Mouse (Mus musculus) v-Abl transformed pro-B cells (cell line): ENCODE measurements around the gene Prrc2a.

Experiments used
- in situ Hi-C, 2 experiments: fragments of 400-800 bp; cut with MboI; formaldehyde crosslinking; loops; one replicate each; pipeline ENCODE4 v1.15.1; 2025; ENCODE audit not compliant: unreplicated experiment in 2 of 2

The Prrc2a gene

GRCm38 (mm10) chr17:35191723-35192122 is 27.0 kb upstream of the Prrc2a start:
- in situ Hi-C loops, result no loop called here

GRCm38 (mm10) chr17:35190096-35190495 is 25.4 kb upstream of the Prrc2a start:
- in situ Hi-C loops, result no loop called here

- in situ Hi-C loops, result no loop called here
Observed at GRCm38 (mm10) chr17:35189186-35189585, 24.5 kb upstream of the Prrc2a start.

GRCm38 (mm10) chr17:35187959-35188610 is 23.4 kb upstream of the Prrc2a start, which contains the start of gene Lst1:
Gene Lst1 (minus strand): TSS chr17:35188439.
- in situ Hi-C loops, result no loop called here

- in situ Hi-C loops, result no loop called here
Observed at GRCm38 (mm10) chr17:35187345-35187744, 22.6 kb upstream of the Prrc2a start.

GRCm38 (mm10) chr17:35186681-35187080 is 22.0 kb upstream of the Prrc2a start:
- in situ Hi-C loops, result no loop called here

GRCm38 (mm10) chr17:35185639-35186611 is 21.2 kb upstream of the Prrc2a start:
- in situ Hi-C loops, result no loop called here

- in situ Hi-C loops, result no loop called here
Observed at GRCm38 (mm10) chr17:35180093-35180492, 15.4 kb upstream of the Prrc2a start.

- in situ Hi-C loops, result loop anchor here (5.0 kb wide), 1 partner anchor 54 kb away; the partner anchor contains the start of gene Atp6v1g2 (in 2 of the 2)
Observed at GRCm38 (mm10) chr17:35178528-35178927, 13.8 kb upstream of the Prrc2a start.

GRCm38 (mm10) chr17:35175968-35176367 is 11.3 kb upstream of the Prrc2a start, which contains the start of gene Aif1:
Gene Aif1 (minus strand): TSS chr17:35176068.
- in situ Hi-C loops, result loop anchor here (5.0 kb wide), 1 partner anchor 56 kb away; the partner anchor contains the start of gene Atp6v1g2 (in 2 of the 2)

- in situ Hi-C loops, result loop anchor here (5.0 kb wide), 1 partner anchor 57 kb away; the partner anchor contains the start of gene Atp6v1g2 (in 2 of the 2)
Observed at GRCm38 (mm10) chr17:35175382-35175781, 10.7 kb upstream of the Prrc2a start.

- in situ Hi-C loops, result no loop called here
Observed at GRCm38 (mm10) chr17:35174201-35174977, 9.7 kb upstream of the Prrc2a start.

GRCm38 (mm10) chr17:35173329-35173728 is 8.6 kb upstream of the Prrc2a start:
- in situ Hi-C loops, result no loop called here

GRCm38 (mm10) chr17:35172445-35173234 is 7.9 kb upstream of the Prrc2a start:
- in situ Hi-C loops, result no loop called here

- in situ Hi-C loops, result no loop called here
Observed at GRCm38 (mm10) chr17:35168541-35169207, 4.0 kb upstream of the Prrc2a start.

- in situ Hi-C loops, result no loop called here
Observed at GRCm38 (mm10) chr17:35167794-35168193, 3.1 kb upstream of the Prrc2a start.

- in situ Hi-C loops, result no loop called here
Observed at GRCm38 (mm10) chr17:35166352-35167035, 1.8 kb upstream of the Prrc2a start.

GRCm38 (mm10) chr17:35165451-35166155 is 906 bp upstream of the Prrc2a start:
- in situ Hi-C loops, result no loop called here
